Mouse (Mus musculus): ENCODE measurements around the gene Cped1. TPM values are rescaled to one million over a fixed set of nuclear protein-coding genes. Genes with fewer than 3 reads are reported as not detected.

Cped1 gene
- total and polyA plus RNA-seq, 3 experiments = 6.9 to 23.3 (median 23.0) TPM

DNA sequence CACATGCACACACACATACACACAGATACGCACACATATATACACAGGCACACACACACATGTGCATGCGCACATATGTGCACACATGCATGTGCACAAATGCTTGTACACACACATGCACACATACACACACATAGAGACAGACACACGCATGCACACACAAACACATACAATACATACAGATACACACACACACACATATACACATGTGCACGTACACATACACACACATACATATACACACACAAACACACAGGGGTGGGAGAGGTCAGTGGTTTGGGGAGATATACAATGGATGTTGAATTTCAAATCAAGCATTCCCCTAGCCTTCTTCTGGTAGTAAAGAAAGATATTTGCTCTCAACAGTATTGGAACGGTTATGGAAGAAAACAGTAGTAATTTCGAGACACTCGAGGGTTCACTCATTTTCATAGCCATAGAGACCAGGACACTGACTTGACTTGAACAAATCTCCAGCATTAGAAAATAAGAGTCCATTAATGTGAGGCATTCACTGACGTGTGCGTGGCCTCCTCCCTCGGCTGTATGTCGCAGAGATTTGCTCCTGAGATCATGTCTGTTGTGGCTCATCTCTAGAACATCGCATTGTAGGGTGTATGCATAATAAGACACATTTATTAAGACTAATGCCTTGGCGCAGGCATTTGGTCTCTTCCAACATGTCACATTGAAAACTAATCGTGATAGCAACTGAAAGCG is 85.0 kb downstream of the Cped1 start:
- Histone ChIP-seq H3K27me3 (ENCODE audit: control insufficient read depth, insufficient read depth, low read length) (no peaks in the 10 kb centered on the region), H3K9ac (ENCODE audit: low read depth, low read length) (no peak overlapping the region), H3K4me1 (ENCODE audit: control insufficient read depth, insufficient read depth, low read length) (peaks cover 1% of the 10 kb centered on the region; the same call in 1 of the 2 replicates), H3K36me3 (ENCODE audit: control insufficient read depth, insufficient read depth, low read length) (peaks cover 3% of the 10 kb centered on the region; the same call in 1 of the 2 replicates), H3K79me2 (replicated peaks; ENCODE audit: control insufficient read depth, insufficient read depth, low read length) (no peaks in the 10 kb centered on the region), H3K4me3 (no peak overlapping the region), H3K27ac (no peak overlapping the region)
- no peak for DNase-seq
- TF ChIP-seq CTCF (IDR thresholded peaks at IDR 0.05) = no peak
- no peak for TF ChIP-seq EP300 (IDR thresholded peaks at IDR 0.05; ENCODE audit: insufficient read depth, low read depth, low read length)
- TF ChIP-seq POLR2A (IDR thresholded peaks at IDR 0.05; ENCODE audit: insufficient read depth, low read depth, low read length) = no peak
- 74% methylated on average over 15 of the region's 15 CpGs for WGBS
- intact Hi-C loops (cut with DNase I) = loop anchor here (1.0 to 5.0 kb wide), 2 partner anchors 85 to 273 kb away; partner anchors contain the start of gene Cped1

DNA sequence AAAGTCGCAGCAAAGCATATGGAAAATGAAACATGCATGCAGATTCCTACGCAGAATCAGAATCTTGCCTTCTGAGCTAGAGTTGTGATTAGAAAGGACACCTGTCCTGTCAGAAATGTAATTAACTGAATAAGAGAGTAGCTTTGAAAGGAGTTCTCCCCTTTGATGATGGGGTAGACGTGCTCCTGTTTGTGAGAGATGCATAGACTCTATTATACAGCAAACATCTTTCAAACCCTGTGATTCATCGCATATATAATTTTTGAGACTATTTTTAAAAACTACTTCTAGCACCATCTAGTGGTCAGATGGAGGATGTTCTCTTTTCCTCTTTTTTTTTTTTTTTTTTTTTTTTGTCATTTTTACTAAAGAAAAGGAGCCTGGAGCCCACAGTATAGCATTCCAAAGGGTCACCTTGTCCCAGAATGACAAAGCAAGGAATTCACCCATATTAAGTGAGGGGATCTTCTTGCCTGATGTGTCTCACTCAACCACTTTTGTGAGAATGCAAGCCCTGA is 85.7 kb downstream of the Cped1 start:
- 31% methylated on average over 4 of the region's 4 CpGs for WGBS
- Histone ChIP-seq H3K36me3 (ENCODE audit: control insufficient read depth, insufficient read depth, low read length) (peaks cover 3% of the 10 kb centered on the region; the same call in 1 of the 2 replicates), H3K27ac (no peak overlapping the region), H3K9ac (ENCODE audit: low read depth, low read length) (no peak overlapping the region), H3K27me3 (ENCODE audit: control insufficient read depth, insufficient read depth, low read length) (no peaks in the 10 kb centered on the region), H3K79me2 (replicated peaks; ENCODE audit: control insufficient read depth, insufficient read depth, low read length) (no peaks in the 10 kb centered on the region), H3K4me3 (no peak overlapping the region), H3K4me1 (ENCODE audit: control insufficient read depth, insufficient read depth, low read length) (peaks cover 1% of the 10 kb centered on the region; the same call in 1 of the 2 replicates)
- intact Hi-C loops (cut with DNase I) = loop anchor here (1.0 to 5.0 kb wide), 2 partner anchors 86 to 274 kb away; partner anchors contain the start of gene Cped1
- TF ChIP-seq CTCF (IDR thresholded peaks at IDR 0.05) = peak; percentile 76
- TF ChIP-seq POLR2A (IDR thresholded peaks at IDR 0.05; ENCODE audit: insufficient read depth, low read depth, low read length) = no peak
- no peak for DNase-seq

DNA sequence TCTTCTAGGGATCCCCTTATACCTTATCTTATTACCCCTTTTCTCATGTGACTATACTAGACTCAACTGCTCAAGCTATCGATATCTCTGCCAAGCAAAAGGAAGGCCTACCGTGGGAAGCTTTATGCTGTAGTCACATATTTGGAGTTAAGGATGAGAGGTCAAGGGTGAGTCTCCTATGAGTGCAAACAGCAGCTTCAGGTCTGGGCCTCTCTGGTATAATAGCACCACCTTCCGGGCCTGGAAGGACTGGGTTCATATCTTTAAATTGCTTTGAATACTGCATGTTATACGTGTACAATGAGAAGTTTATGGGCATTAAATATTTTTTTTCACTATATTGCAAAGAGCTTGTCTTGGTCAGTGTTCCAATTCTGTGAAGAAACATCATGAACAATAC is 87.0 kb downstream of the Cped1 start:
- no peaks in the 10 kb centered on the region for H3K79me2 ChIP-seq (replicated peaks; ENCODE audit: control insufficient read depth, insufficient read depth, low read length)
- intact Hi-C loops (cut with DNase I) = loop anchor here (2.0 to 5.0 kb wide), 2 partner anchors 16 to 275 kb away; no protein-coding TSS in a partner anchor
- H3K27me3 ChIP-seq (ENCODE audit: control insufficient read depth, insufficient read depth, low read length) = no peaks in the 10 kb centered on the region
- no peak for DNase-seq
- no peak for TF ChIP-seq POLR2A (IDR thresholded peaks at IDR 0.05; ENCODE audit: insufficient read depth, low read depth, low read length)
- peak; percentile 29; the same call in 1 of the 2 replicates for TF ChIP-seq CTCF (IDR thresholded peaks at IDR 0.05)
- H3K4me3 ChIP-seq = no peak overlapping the region
- no peak overlapping the region for H3K27ac ChIP-seq
- 76% methylated on average over 4 of the region's 4 CpGs for WGBS
- peaks cover 3% of the 10 kb centered on the region; the same call in 1 of the 2 replicates for H3K36me3 ChIP-seq (ENCODE audit: control insufficient read depth, insufficient read depth, low read length)
- no peak overlapping the region for H3K9ac ChIP-seq (ENCODE audit: low read depth, low read length)
- peaks cover 1% of the 10 kb centered on the region; the same call in 1 of the 2 replicates for H3K4me1 ChIP-seq (ENCODE audit: control insufficient read depth, insufficient read depth, low read length)

DNA sequence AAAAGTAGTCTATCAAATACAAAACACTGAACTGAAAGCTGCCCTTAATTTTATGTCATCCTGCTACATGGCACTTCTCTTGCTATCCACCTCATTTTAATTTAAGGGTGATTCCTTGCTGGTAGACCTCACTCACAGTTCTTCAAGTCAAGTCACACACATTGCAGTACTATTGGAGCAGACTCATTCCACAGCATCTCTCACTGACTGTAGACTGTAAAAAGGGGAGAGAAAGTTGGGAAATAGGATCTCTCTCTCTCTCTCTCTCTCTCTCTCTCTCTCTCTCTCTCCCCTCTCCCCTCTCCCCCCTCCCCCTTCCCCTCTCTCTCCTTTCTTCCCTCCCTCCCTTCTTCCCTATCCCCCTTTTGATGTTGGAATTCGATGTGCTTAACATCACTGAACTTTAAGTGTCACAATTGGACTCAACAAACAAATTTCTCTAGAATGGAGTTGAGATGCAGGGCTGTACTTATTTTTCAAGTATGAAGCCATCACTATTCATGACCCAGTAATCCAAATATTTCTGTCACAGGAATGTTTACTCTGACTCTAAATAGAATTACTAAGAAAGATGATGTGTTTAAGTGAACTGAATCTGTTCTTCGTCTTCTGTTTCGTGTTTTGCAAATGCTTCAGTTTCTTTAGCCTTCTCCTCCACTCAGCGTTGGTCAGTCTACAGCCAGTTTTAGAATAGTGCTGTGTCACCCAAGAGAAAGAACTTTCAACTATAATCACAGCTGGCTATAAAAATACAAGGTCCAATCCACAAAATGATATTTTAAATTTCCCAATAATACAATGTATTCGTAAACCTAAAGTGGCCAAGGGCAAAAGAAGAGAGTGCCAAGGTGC is 88.7 kb downstream of the Cped1 start:
- no peak overlapping the region for H3K9ac ChIP-seq (ENCODE audit: low read depth, low read length)
- no peak overlapping the region for H3K4me3 ChIP-seq
- H3K27me3 ChIP-seq (ENCODE audit: control insufficient read depth, insufficient read depth, low read length) = no peaks in the 10 kb centered on the region
- no peak for TF ChIP-seq EP300 (IDR thresholded peaks at IDR 0.05; ENCODE audit: insufficient read depth, low read depth, low read length)
- TF ChIP-seq CTCF (IDR thresholded peaks at IDR 0.05) = no peak
- no peak for TF ChIP-seq POLR2A (IDR thresholded peaks at IDR 0.05; ENCODE audit: insufficient read depth, low read depth, low read length)
- no peak for DNase-seq
- H3K79me2 ChIP-seq (replicated peaks; ENCODE audit: control insufficient read depth, insufficient read depth, low read length) = no peaks in the 10 kb centered on the region
- intact Hi-C loops (cut with DNase I) = loop anchor here (5.0 kb wide), 1 partner anchor 277 kb away; no protein-coding TSS in a partner anchor
- peaks cover 1% of the 10 kb centered on the region; the same call in 1 of the 2 replicates for H3K4me1 ChIP-seq (ENCODE audit: control insufficient read depth, insufficient read depth, low read length)
- WGBS = 78% methylated on average over 5 of the region's 5 CpGs
- peaks cover 3% of the 10 kb centered on the region; the same call in 1 of the 2 replicates for H3K36me3 ChIP-seq (ENCODE audit: control insufficient read depth, insufficient read depth, low read length)
- H3K27ac ChIP-seq = no peak overlapping the region

DNA sequence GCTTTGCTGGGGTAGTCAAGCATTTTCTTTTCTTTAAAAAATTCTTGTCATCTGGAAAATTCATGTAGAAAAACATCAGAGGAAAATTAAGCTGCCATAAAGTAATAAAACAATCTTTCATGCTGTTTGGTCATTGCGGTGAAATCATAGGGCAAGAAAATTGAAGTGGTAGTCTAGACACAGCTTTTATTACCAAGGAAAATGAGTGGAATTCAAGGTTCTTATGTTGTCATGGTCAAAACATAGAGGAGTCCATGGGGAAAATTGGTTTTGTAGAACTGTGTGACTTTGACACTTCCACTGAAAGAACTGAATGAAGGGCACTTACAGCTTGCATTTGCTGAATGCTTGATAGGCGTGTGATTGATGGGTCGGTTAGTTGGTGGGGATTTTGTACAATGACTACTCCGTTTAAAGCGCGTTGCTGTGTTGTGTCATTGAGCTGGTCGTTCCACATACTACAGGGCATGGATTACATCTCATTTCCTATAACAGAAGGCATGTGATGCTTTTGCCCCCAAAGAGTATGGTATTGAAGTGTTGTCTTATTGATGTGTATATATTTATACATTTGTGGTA is 93.1 kb downstream of the Cped1 start:
- no peak overlapping the region for H3K27ac ChIP-seq
- TF ChIP-seq POLR2A (IDR thresholded peaks at IDR 0.05; ENCODE audit: insufficient read depth, low read depth, low read length) = no peak
- no peak for TF ChIP-seq CTCF (IDR thresholded peaks at IDR 0.05)
- no peak for TF ChIP-seq EP300 (IDR thresholded peaks at IDR 0.05; ENCODE audit: insufficient read depth, low read depth, low read length)
- no peak overlapping the region for H3K4me3 ChIP-seq
- no peaks in the 10 kb centered on the region for H3K27me3 ChIP-seq (ENCODE audit: control insufficient read depth, insufficient read depth, low read length)
- no peak overlapping the region for H3K9ac ChIP-seq (ENCODE audit: low read depth, low read length)
- no peaks in the 10 kb centered on the region for H3K79me2 ChIP-seq (replicated peaks; ENCODE audit: control insufficient read depth, insufficient read depth, low read length)
- intact Hi-C loops (cut with DNase I) = no loop called here
- no peaks in the 10 kb centered on the region; the same call in 1 of the 2 replicates for H3K4me1 ChIP-seq (ENCODE audit: control insufficient read depth, insufficient read depth, low read length)
- WGBS = 89% methylated on average over 7 of the region's 7 CpGs
- peaks cover 4% of the 10 kb centered on the region for H3K36me3 ChIP-seq (ENCODE audit: control insufficient read depth, insufficient read depth, low read length)
- no peak for DNase-seq

Measured in heart, adult 2 months (tissue).